Mouse (Mus musculus) liver, postnatal 0 days (tissue): ENCODE data around the gene Acoxl.

Source experiments
- CTCF ChIP-seq: sonication (generic); IDR thresholded peaks from 2 replicates; pipeline ENCODE4 v1.5.1; 2016; ENCODE audit warnings: antibody characterized with exemption, low read depth
- EP300 ChIP-seq: IDR thresholded peaks from 2 replicates; pipeline ENCODE4 v1.6.1; 2016; ENCODE audit warnings: antibody characterized with exemption, low read depth, mild to moderate bottlenecking

DNA sequence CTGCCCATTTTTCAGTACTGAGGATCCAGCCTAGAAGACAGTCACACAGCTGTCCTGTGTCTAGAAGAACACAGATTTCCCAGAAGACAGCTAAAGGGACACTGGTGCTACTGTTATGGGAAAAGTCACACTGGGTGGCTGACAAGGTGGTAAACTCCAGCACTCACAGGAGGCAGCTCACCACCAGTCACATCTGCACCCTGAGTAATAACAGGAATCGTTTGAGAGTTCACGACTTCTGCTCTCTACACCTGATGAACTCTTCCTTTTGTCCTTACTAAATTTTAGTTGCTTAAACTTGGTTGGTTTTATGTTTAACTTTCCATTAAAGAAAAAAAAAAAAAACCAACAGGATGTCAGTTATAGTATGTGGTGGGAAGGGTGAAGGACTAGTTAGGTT lies 255.9 kb downstream of the Acoxl start:
- no peak for TF ChIP-seq CTCF
- no peak for TF ChIP-seq EP300
